Mouse (Mus musculus) c-Kit-negative CD71-positive TER-119-positive erythroid progenitor cells, embryonic 14.5 days (primary cell): ENCODE data around the gene Inca1.

Experiments used
- DNase-seq: peaks from one replicate; pipeline ENCODE4 v3.0.0-alpha.2; 2013; ENCODE audit warnings: low read depth, low spot score

The Inca1 gene

GRCm38 (mm10) chr11:70701984-70702733, 2.2 kb upstream of the Inca1 start:
- no peak for DNase-seq

- no peak for DNase-seq
Observed at GRCm38 (mm10) chr11:70701221-70701955, 1.4 kb upstream of the Inca1 start.

- DNase-seq = no peak
Observed at GRCm38 (mm10) chr11:70700613-70701012, 658 bp upstream of the Inca1 start.

GRCm38 (mm10) chr11:70699051-70699450, 904 bp downstream of the Inca1 start:
- DNase-seq = no peak

GRCm38 (mm10) chr11:70697376-70697775, 2.6 kb downstream of the Inca1 start:
- DNase-seq = no peak

- no peak for DNase-seq
Observed at GRCm38 (mm10) chr11:70693504-70693903, 6.5 kb downstream of the Inca1 start.

- no peak for DNase-seq
Observed at GRCm38 (mm10) chr11:70689578-70689977, 10.4 kb downstream of the Inca1 start.

- no peak for DNase-seq
Observed at GRCm38 (mm10) chr11:70688372-70688771, 11.6 kb downstream of the Inca1 start.

- no peak for DNase-seq
Observed at GRCm38 (mm10) chr11:70687601-70688199, 12.3 kb downstream of the Inca1 start, which contains the start of gene Camta2. Gene Camta2, minus strand, starts transcription at chr11:70688105.

- DNase-seq = no peak
Observed at GRCm38 (mm10) chr11:70686901-70687566, 12.9 kb downstream of the Inca1 start.

- no peak for DNase-seq
Observed at GRCm38 (mm10) chr11:70683640-70684039, 16.3 kb downstream of the Inca1 start.

- no peak for DNase-seq
Observed at GRCm38 (mm10) chr11:70681897-70682581, 17.9 kb downstream of the Inca1 start.

- no peak for DNase-seq
Observed at GRCm38 (mm10) chr11:70681170-70681569, 18.8 kb downstream of the Inca1 start.

- DNase-seq = no peak
Observed at GRCm38 (mm10) chr11:70679894-70680293, 20.1 kb downstream of the Inca1 start.

- no peak for DNase-seq
Observed at GRCm38 (mm10) chr11:70679361-70679760, 20.6 kb downstream of the Inca1 start.

- no peak for DNase-seq
Observed at GRCm38 (mm10) chr11:70678576-70678975, 21.4 kb downstream of the Inca1 start.

GRCm38 (mm10) chr11:70678092-70678491, 21.9 kb downstream of the Inca1 start:
- no peak for DNase-seq

GRCm38 (mm10) chr11:70674501-70674900, 25.5 kb downstream of the Inca1 start:
- no peak for DNase-seq

GRCm38 (mm10) chr11:70674014-70674413, 25.9 kb downstream of the Inca1 start:
- DNase-seq = no peak

GRCm38 (mm10) chr11:70671333-70672047, 28.5 kb downstream of the Inca1 start:
- DNase-seq = no peak

GRCm38 (mm10) chr11:70670483-70670882, 29.5 kb downstream of the Inca1 start:
- no peak for DNase-seq
